Mouse (Mus musculus) neural tube, embryonic 12.5 days (tissue): Measurements from ENCODE around the gene Dnajb14. TPM values are rescaled to one million over a fixed set of nuclear protein-coding genes. Genes with fewer than 3 reads are reported as not detected.

Experiments used
- ATAC-seq: fragments of 200-750 bp; cut with Nextera tagmentation; 2 replicates; pipeline ENCODE4 v1.8.0; 2017; ENCODE audit warnings: low read depth, mild to moderate bottlenecking, moderate TSS enrichment, moderate library complexity; ENCODE audit not compliant: low FRiP score
- H3K27ac ChIP-seq: fragments of 300-500 bp; sonication (generic); 2 replicates; pipeline ENCODE4 v1.5.1; 2016
- H3K27me3 ChIP-seq: fragments of 300-500 bp; sonication (generic); replicated peaks from 2 replicates; pipeline ENCODE4 v1.6.1; 2016; ENCODE audit warnings: mild to moderate bottlenecking
- H3K36me3 ChIP-seq: fragments of 300-500 bp; sonication (generic); 2 replicates; pipeline ENCODE4 v1.6.1; 2016; ENCODE audit warnings: mild to moderate bottlenecking
- H3K4me1 ChIP-seq: fragments of 300-500 bp; sonication (generic); 2 replicates; pipeline ENCODE4 v1.6.1; 2016
- H3K4me2 ChIP-seq: fragments of 300-500 bp; sonication (generic); replicated peaks from 2 replicates; pipeline ENCODE4 v1.6.1; 2016; ENCODE audit warnings: mild to moderate bottlenecking
- H3K4me3 ChIP-seq: fragments of 300-500 bp; sonication (generic); 2 replicates; pipeline ENCODE4 v1.5.1; 2016
- H3K9ac ChIP-seq: fragments of 300-500 bp; sonication (generic); 2 replicates; pipeline ENCODE4 v1.6.1; 2016; ENCODE audit warnings: mild to moderate bottlenecking
- H3K9me3 ChIP-seq: fragments of 300-500 bp; sonication (generic); 2 replicates; pipeline ENCODE4 v1.6.1; 2016; ENCODE audit warnings: mild to moderate bottlenecking
- WGBS: fragments of 180-500 bp; shearing (Covaris S2); methylation state at CpG from one replicate; pipeline ENCODE4 v1.1.7; 2016; 5-methylcytosine and 5-hydroxymethylcytosine counted together
- polyA plus RNA-seq: library from polyadenylated mRNA; unstranded; fragments of >200 nt; fragmentation: Nextera tagmentation; extraction: Ambion mirVana; gene quantifications from 2 replicates; pipeline ENCODE4 v1.2.1, GENCODE M21; 2016

Gene Dnajb14
- polyA plus RNA-seq, 1 experiment from 2014 or later = 11.0 TPM

DNA sequence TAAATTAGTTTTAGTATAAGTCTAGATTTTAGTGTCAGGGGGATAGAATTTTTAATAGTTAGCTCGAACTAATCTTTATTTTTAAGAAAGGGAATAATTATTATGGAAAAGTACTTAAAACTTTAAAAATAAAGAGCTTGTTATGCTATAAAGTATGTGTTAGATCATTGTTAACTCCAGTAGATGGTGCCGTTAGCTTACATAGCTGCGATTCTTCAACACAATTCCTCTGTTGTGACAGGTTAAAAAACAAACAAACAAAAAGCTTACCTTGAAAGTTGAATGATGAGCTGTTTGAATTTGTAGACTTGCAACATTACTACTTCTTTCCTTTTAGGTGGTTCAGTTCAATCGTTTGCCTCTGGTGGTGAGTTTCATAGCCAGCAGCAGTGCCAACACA lies 59.5 kb downstream of the Dnajb14 start:
- no peak overlapping the region for H3K9ac ChIP-seq
- H3K36me3 ChIP-seq = peaks cover 35% of the 10 kb centered on the region
- no peaks in the 10 kb centered on the region for H3K27me3 ChIP-seq
- no peaks in the 10 kb centered on the region for H3K9me3 ChIP-seq
- no peak overlapping the region for H3K4me2 ChIP-seq
- no peak for ATAC-seq
- no peak overlapping the region for H3K4me3 ChIP-seq
- no peak overlapping the region for H3K27ac ChIP-seq
- 93% methylated on average over 4 of the region's 4 CpGs for WGBS
- H3K4me1 ChIP-seq = no peaks in the 10 kb centered on the region

DNA sequence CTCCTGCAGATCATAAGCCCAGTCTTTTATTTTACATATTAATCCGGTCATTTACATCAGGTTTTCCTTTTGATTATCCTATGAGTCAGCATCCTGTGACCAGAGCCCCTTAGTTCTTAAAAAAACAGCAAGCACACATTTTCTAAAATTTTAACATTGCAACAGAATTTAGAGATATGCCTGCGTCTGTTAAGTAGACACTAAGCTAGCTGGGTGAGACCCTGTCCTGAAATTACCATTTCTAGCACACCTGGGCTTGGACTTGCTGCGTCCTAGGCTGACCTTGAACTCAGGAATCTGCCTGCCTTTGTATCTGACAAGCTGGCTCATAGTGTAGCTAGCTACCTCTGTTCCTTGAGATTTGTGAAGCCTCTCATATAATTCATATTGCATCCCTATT lies 62.5 kb downstream of the Dnajb14 start:
- Histone ChIP-seq H3K4me1 (no peaks in the 10 kb centered on the region), H3K9ac (no peak overlapping the region), H3K4me3 (no peak overlapping the region), H3K27ac (no peak overlapping the region), H3K4me2 (no peak overlapping the region), H3K9me3 (no peaks in the 10 kb centered on the region), H3K27me3 (no peaks in the 10 kb centered on the region), H3K36me3 (peaks cover 32% of the 10 kb centered on the region)
- ATAC-seq = no peak
- 95% methylated on average over 3 of the region's 3 CpGs for WGBS

DNA sequence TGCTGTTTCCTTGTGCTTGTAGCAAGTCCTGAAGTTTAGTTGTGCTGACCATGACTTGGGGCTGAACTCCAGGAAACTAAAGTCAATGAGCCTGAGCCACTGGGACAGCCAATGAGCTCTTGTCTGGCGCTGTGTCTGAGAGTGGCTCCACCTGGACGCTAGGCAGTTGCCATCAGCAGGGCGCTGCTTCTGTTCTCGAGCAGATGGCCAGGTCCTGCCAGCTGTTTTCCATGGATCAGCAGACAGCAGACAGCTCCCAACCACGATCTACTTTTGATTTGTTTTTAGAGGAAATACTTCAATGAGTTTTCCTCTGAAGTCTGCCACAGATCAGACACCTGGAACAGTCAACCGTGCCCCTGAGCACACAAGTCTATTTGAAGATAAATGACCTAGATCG lies 65.3 kb downstream of the Dnajb14 start:
- ATAC-seq = no peak
- Histone ChIP-seq H3K27me3 (no peaks in the 10 kb centered on the region), H3K4me2 (no peak overlapping the region), H3K9ac (no peak overlapping the region), H3K4me3 (no peak overlapping the region), H3K36me3 (peaks cover 18% of the 10 kb centered on the region), H3K9me3 (no peaks in the 10 kb centered on the region), H3K4me1 (peaks cover 6% of the 10 kb centered on the region; the same call in 1 of the 2 replicates), H3K27ac (no peak overlapping the region)
- WGBS = 70% methylated on average over 7 of the region's 7 CpGs

DNA sequence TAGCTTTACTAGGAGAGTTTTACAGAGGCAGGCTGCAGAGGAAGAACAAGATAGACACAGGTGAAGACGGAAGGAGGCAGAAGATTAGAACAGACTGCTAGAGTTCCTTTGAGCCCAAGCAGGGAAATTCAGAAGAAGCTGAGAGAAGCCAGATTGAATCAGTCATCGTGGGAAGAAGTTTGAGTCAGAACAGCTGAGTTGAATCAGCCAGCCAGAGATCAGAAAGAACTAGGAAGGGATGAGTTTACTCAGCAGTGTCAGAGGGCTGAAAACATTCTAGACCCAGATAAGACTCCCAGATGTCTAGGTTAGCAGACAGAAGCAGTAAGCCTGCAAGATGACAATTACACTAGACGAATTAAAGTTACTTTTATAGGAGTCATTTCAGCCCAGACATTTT lies 66.5 kb downstream of the Dnajb14 start:
- Histone ChIP-seq H3K9ac (no peak overlapping the region), H3K4me3 (no peak overlapping the region), H3K36me3 (peaks cover 13% of the 10 kb centered on the region), H3K4me1 (peaks cover 6% of the 10 kb centered on the region; the same call in 1 of the 2 replicates), H3K27me3 (no peaks in the 10 kb centered on the region), H3K9me3 (no peaks in the 10 kb centered on the region), H3K27ac (no peak overlapping the region), H3K4me2 (no peak overlapping the region)
- ATAC-seq = no peak
- 87% methylated on average over 3 of the region's 3 CpGs for WGBS

DNA sequence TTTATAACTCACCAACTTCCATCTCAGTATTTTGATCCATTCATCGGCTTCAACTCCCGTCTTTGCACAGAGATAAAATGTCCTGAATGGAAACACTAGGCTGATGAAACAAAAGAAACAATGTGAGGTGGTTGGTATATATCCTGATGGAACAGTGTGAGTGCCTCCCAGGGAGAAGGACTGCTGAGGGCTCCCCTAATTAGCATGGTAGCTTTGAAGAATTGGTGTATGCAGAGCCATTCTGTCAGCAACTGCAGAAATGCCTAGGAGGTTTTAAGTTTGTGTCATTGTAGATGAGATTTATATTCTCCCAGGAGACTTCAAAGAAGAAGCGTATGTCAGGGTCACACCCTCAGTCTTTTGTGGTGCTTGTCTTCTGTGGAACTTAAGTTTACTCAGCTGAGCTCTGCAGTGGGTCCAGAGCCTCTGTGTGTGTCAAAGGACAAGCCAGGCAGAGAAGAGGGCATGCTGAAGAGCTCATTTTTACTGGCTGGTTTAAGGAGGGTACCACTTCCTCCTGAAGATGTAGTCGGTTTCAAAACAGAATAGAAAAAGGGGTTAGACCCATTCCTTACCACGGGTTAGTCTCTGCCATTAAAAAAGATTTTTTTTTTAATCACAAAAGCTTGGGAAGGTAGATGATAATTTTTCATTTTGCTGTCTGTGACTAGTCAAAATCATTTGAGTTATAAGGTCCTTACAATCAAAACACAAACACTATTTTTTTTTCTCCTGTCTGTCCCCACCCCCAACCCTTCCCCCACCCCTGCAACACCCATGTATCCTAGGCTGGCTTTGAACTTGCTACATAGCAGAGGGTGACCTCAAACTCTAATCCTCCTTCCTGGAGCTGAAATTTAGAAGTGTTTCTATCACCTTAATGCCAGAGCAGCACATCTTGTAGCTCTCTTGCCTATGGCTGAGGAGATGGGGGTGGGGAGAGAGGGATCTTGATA lies 68.4 kb downstream of the Dnajb14 start:
- no peak overlapping the region for H3K27ac ChIP-seq
- no peaks in the 10 kb centered on the region for H3K36me3 ChIP-seq
- 17% methylated on average over 5 of the region's 5 CpGs for WGBS
- H3K9ac ChIP-seq = no peak overlapping the region
- peaks cover 6% of the 10 kb centered on the region; the same call in 1 of the 2 replicates for H3K4me1 ChIP-seq
- H3K9me3 ChIP-seq = no peaks in the 10 kb centered on the region
- no peak overlapping the region for H3K4me2 ChIP-seq
- H3K4me3 ChIP-seq = no peak overlapping the region
- ATAC-seq = no peak
- H3K27me3 ChIP-seq = no peaks in the 10 kb centered on the region

DNA sequence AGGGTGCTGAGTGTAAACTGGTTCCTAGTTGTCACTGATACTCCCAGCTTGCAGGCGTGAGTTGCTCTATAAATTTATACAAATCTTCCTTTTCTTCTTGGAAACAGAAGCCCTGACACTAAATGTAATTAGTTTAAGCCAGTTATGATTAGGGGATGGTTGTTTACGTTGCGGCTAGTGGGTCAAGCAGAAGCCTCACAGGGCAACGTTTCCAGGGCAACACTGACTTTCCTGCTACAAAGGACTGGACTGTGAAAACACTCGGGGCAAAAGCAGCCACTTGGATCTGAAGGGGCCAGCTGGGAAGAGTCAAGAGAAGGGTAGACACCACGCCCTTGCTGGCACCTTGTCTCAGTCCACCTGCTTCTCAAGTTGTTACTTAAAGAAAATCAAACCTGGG lies 69.1 kb downstream of the Dnajb14 start:
- 39% methylated on average over 6 of the region's 6 CpGs for WGBS
- peaks cover 6% of the 10 kb centered on the region; the same call in 1 of the 2 replicates for H3K4me1 ChIP-seq
- H3K27me3 ChIP-seq = no peaks in the 10 kb centered on the region
- H3K9ac ChIP-seq = no peak overlapping the region
- H3K4me2 ChIP-seq = no peak overlapping the region
- no peak overlapping the region for H3K27ac ChIP-seq
- ATAC-seq = no peak
- H3K9me3 ChIP-seq = no peaks in the 10 kb centered on the region
- H3K36me3 ChIP-seq = no peaks in the 10 kb centered on the region
- no peak overlapping the region for H3K4me3 ChIP-seq

DNA sequence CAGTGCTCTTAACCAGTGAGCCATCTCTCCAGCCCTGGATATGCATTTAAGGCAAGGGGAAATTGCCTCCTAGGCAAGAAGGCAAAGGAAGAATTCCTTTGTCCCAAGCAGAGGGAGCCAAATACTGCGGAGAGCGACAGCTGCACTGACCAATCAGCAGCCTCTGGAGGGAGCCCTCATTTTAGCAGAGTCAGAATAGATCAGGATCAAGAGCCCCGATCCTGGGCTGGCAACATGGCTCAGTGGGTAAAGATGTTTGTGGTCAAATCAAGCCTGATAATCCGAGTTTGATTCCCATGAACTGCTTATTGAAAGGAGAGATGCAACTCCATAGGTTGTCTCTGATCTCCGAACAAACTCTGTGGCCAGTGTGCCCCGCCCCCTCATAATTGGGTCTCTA lies 71.1 kb downstream of the Dnajb14 start:
- WGBS = 47% methylated on average over 6 of the region's 6 CpGs
- Histone ChIP-seq H3K27me3 (no peaks in the 10 kb centered on the region), H3K4me3 (no peak overlapping the region), H3K9me3 (no peaks in the 10 kb centered on the region), H3K36me3 (no peaks in the 10 kb centered on the region), H3K4me1 (peaks cover 6% of the 10 kb centered on the region; the same call in 1 of the 2 replicates), H3K9ac (no peak overlapping the region), H3K4me2 (0 out of 2 replicates have a peak overlapping the region, but pooled peaks have one; percentile 9), H3K27ac (no peak overlapping the region)
- ATAC-seq = peak; percentile 57; the same call in 1 of the 2 replicates

DNA sequence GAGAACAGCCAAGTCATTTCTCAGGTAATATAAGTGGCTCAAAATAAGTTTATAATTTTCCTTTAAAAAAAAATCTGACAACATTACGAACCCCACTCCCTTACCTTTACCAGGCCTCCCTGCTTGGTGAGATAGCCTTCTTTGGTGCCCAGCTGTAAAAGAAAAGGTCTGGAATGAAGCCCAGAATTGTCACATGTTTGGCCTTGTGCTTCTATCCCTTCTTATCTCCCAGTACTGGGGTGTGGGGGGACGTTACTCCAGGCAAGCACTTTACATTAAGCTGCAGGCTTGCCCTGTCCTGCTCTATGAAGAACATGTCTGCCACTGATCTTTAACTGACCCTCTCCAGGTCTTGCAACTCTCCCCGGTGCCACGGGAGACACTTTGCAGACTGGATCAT lies 73.3 kb downstream of the Dnajb14 start:
- WGBS = 92% methylated on average over 4 of the region's 4 CpGs
- no peak overlapping the region for H3K27ac ChIP-seq
- no peak for ATAC-seq
- H3K36me3 ChIP-seq = no peaks in the 10 kb centered on the region
- no peaks in the 10 kb centered on the region for H3K9me3 ChIP-seq
- H3K4me1 ChIP-seq = peaks cover 1% of the 10 kb centered on the region; the same call in 1 of the 2 replicates
- no peaks in the 10 kb centered on the region for H3K27me3 ChIP-seq
- no peak overlapping the region for H3K4me3 ChIP-seq
- H3K9ac ChIP-seq = no peak overlapping the region
- no peak overlapping the region for H3K4me2 ChIP-seq

DNA sequence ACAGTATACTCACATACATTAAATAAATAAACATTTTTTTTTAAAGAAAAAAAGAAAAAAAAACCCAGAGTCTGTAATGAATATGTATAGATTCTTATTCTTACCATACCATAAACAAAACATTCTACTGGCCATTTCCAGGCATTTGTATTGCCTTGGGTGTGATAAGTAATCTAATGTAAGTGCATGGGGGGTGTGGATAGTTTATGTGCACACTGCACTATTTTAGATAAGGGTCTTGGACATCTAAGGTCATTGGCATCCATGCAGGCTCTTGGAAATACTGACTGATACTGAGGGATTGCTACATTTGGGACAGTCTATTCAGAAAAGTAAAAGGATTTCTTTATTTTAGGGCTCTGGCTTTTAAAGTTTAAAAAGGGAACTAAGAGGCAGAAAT lies 74.1 kb downstream of the Dnajb14 start:
- no peak for ATAC-seq

DNA sequence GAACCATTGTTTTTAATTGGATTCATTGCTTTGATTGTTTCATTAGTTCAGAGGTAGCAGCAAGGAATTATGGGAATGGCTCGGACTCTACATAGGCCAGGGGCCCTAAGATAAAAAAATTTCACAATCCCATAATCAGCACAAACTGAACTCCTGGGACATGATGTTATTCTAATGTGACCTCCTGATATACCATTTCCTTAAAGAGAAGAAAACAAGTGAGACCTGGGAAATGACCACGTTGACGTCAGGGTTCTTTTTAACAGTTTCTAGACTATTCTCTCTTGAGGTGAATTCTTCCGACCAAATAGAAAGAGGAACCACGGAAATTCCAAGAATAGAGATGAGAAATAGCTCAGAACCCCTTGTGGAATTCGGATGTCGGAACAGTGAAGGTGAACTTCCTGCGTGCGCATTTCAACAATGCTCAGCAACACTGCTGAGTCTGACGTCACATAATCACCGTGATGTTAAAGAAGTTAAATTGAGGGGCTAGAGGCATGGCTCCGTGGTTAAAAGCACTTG lies 74.7 kb downstream of the Dnajb14 start:
- Histone ChIP-seq H3K27me3 (no peaks in the 10 kb centered on the region), H3K4me2 (no peak overlapping the region), H3K9ac (no peak overlapping the region), H3K4me3 (no peak overlapping the region), H3K4me1 (no peaks in the 10 kb centered on the region), H3K36me3 (no peaks in the 10 kb centered on the region), H3K27ac (no peak overlapping the region), H3K9me3 (no peaks in the 10 kb centered on the region)
- no peak for ATAC-seq
- 90% methylated on average over 12 of the region's 12 CpGs for WGBS

More for the DNA sequence above, 74.1 kb downstream of the Dnajb14 start:
- no peaks in the 10 kb centered on the region for H3K36me3 ChIP-seq
- H3K4me3 ChIP-seq = no peak overlapping the region
- H3K9me3 ChIP-seq = no peaks in the 10 kb centered on the region
- H3K9ac ChIP-seq = no peak overlapping the region
- no peaks in the 10 kb centered on the region for H3K4me1 ChIP-seq
- no peaks in the 10 kb centered on the region for H3K27me3 ChIP-seq
- no peak overlapping the region for H3K27ac ChIP-seq
- H3K4me2 ChIP-seq = no peak overlapping the region

DNA sequence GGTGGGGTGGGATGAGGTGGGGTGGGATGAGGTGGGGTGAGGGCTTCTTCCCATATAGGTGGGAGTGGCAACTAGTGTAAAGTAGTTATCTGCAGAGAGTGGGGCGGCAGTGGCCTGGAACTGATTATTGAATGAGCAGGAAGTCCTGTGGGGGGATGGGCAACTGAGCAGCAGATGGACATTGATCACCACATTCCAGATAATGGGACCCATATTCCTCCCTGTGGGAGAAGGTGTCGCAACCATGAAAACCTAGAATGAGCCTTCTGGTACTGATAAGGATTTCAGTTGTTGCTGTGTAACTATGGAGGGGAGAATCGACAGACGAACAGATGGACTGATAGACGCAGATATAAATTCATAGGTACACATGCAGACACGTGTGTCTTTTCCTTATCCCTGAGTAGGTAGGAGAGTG lies 76.3 kb downstream of the Dnajb14 start:
- 89% methylated on average over 6 of the region's 6 CpGs for WGBS
- ATAC-seq = no peak
- Histone ChIP-seq H3K4me2 (no peak overlapping the region), H3K36me3 (no peaks in the 10 kb centered on the region), H3K27ac (no peak overlapping the region), H3K9me3 (no peaks in the 10 kb centered on the region), H3K9ac (no peak overlapping the region), H3K4me3 (no peak overlapping the region), H3K27me3 (no peaks in the 10 kb centered on the region), H3K4me1 (no peaks in the 10 kb centered on the region)

DNA sequence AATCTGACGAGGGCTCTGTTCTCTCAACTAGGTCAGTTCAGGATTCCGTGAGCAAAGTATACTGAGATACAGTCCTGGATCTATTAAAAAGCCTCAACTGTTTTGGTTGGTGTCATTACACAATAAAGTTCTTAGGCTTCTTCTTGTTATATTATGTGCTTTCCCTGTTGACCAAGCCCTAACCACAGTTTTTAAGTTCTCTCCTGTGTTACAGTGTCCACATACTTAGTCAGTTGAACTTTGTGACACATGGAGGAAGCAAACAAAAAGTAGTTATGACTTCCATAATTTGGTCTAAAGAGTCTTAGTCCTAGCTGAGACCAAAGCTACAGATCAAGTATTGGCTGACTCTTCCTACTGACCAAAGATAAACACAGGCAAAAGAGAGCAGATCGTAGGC lies 79.4 kb downstream of the Dnajb14 start:
- H3K36me3 ChIP-seq = no peaks in the 10 kb centered on the region
- no peak for ATAC-seq
- no peaks in the 10 kb centered on the region for H3K4me1 ChIP-seq
- WGBS = 85% methylated on average over 3 of the region's 3 CpGs
- H3K9ac ChIP-seq = no peak overlapping the region
- H3K27ac ChIP-seq = no peak overlapping the region
- H3K27me3 ChIP-seq = no peaks in the 10 kb centered on the region
- no peak overlapping the region for H3K4me3 ChIP-seq
- H3K4me2 ChIP-seq = no peak overlapping the region
- H3K9me3 ChIP-seq = no peaks in the 10 kb centered on the region
